Mouse (Mus musculus) midbrain, embryonic 15.5 days (tissue): ENCODE data around the gene Gan. TPM values are rescaled to one million over a fixed set of nuclear protein-coding genes. Genes with fewer than 3 reads are reported as not detected.
A peak's percentile ranks its signal among the peaks of the same experiment; 100 is the strongest.

Experiments
- ATAC-seq: fragments of 200-750 bp; cut with Nextera tagmentation; replicated peaks from 2 replicates; pipeline ENCODE4 v1.8.0; 2017; ENCODE audit warnings: moderate TSS enrichment
- H3K27ac ChIP-seq: fragments of 300-500 bp; sonication (generic); 2 replicates; pipeline ENCODE4 v1.5.1; 2015; ENCODE audit warnings: mild to moderate bottlenecking, inconsistent platforms
- H3K27me3 ChIP-seq: fragments of 300-500 bp; sonication (generic); replicated peaks from 2 replicates; pipeline ENCODE4 v1.6.1; 2015; ENCODE audit warnings: inconsistent platforms
- H3K36me3 ChIP-seq: fragments of 300-500 bp; sonication (generic); replicated peaks from 2 replicates; pipeline ENCODE4 v1.6.1; 2015; ENCODE audit warnings: inconsistent platforms
- H3K4me1 ChIP-seq: fragments of 300-500 bp; sonication (generic); 2 replicates; pipeline ENCODE4 v1.6.1; 2015; ENCODE audit warnings: inconsistent platforms
- H3K4me2 ChIP-seq: fragments of 300-500 bp; sonication (generic); 2 replicates; pipeline ENCODE4 v1.6.1; 2015; ENCODE audit warnings: inconsistent platforms, mild to moderate bottlenecking, moderate library complexity
- H3K4me3 ChIP-seq: fragments of 300-500 bp; sonication (generic); 2 replicates; pipeline ENCODE4 v1.5.1; 2015; ENCODE audit warnings: mild to moderate bottlenecking, inconsistent platforms
- H3K9ac ChIP-seq: fragments of 300-500 bp; sonication (generic); 2 replicates; pipeline ENCODE4 v1.6.1; 2015; ENCODE audit warnings: mild to moderate bottlenecking, inconsistent platforms
- H3K9me3 ChIP-seq: fragments of 300-500 bp; sonication (generic); 2 replicates; pipeline ENCODE4 v1.6.1; 2016; ENCODE audit warnings: inconsistent platforms
- WGBS: fragments of 180-500 bp; shearing (Covaris S2); methylation state at CpG from one replicate; pipeline ENCODE4 v1.1.7; 2015; ENCODE audit warnings: mixed read lengths; 5-methylcytosine and 5-hydroxymethylcytosine counted together
- polyA plus RNA-seq: library from polyadenylated mRNA; unstranded; fragments of >200 nt; fragmentation: Nextera tagmentation; extraction: Ambion mirVana; gene quantifications from 2 replicates; pipeline ENCODE4 v1.2.1, GENCODE M21; 2015

Gan gene
- polyA plus RNA-seq, 1 experiment from 2014 or later: 3.9 TPM

DNA sequence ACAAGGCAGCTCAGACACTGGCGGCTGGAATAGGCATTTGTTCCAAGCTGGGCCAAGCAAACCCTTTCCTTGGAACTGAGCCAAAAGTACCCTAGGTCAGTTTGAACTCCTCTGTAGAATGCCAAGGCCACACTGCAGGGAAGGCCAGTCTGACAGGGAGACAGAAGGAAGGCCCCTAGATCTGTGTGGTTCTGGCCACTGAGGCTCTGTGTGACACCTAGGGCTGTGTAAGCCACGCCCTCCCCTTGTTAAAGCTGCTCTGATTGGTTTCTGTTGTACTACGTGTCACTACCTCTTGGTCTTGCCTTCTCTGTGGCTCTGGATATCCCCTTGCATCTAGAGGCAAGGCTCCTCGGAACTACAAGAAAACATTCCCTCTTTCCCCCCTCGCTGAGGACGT is 86.7 kb downstream of the Gan start:
- Histone ChIP-seq H3K27me3 (no peaks in the 10 kb centered on the region), H3K36me3 (no peaks in the 10 kb centered on the region), H3K4me3 (no peak overlapping the region), H3K4me2 (no peak overlapping the region), H3K27ac (no peak overlapping the region), H3K9ac (no peak overlapping the region), H3K9me3 (no peaks in the 10 kb centered on the region), H3K4me1 (no peaks in the 10 kb centered on the region)
- 57% methylated on average over 6 of the region's 6 CpGs for WGBS
- ATAC-seq: no peak

DNA sequence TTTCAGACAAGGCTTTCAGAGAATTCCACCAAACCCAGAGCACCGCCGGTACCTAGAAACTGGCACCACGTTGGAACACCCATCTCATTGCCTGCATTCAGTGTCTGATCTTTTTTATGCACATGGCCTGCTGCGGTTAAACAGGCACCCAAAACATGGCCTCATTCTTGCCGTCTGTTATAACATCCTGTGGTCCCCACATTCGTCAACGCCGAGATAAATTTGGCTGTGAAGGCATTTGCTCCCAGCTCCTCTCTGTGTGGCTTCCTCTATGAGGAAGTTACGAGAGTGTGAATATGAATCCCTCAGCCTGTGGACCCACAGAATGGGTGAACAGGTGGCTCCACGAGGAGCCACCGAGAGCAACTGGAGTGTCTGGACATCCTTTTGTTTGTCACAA is 90.4 kb downstream of the Gan start:
- Histone ChIP-seq H3K27ac (no peak overlapping the region), H3K4me1 (no peaks in the 10 kb centered on the region), H3K27me3 (no peaks in the 10 kb centered on the region), H3K36me3 (no peaks in the 10 kb centered on the region), H3K9ac (no peak overlapping the region), H3K4me2 (no peak overlapping the region), H3K9me3 (no peaks in the 10 kb centered on the region), H3K4me3 (no peak overlapping the region)
- no peak for ATAC-seq
- WGBS: 88% methylated on average over 11 of the region's 11 CpGs

DNA sequence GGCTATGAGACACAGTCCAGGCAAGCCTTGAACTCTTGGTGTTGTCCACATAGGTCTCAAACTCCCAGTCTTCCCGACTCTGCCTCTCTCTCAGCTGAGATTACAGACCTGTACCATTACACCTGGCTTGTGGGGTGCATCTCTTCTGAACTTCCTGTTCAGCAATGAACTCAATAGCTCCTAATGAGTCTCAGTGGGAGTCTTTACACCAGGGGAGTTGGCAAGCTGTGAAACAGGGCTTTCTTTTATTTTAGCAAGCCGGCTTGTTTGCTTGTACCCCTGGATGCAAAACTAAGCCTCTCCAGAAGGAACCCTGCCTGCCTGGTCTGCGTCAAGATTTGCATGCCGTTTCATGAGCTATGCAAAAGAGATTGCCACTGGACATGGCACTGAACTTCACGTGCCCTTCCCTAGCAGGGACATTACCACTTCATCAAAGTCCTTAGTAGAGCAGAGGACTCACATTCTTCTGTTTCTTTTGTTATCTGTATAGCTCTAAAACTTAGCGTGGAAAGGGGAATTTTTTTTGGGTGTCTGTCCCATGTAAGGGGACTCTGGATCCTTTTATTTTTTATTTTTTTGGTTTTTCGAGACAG is 93.2 kb downstream of the Gan start:
- H3K9me3 ChIP-seq: no peaks in the 10 kb centered on the region
- no peaks in the 10 kb centered on the region for H3K36me3 ChIP-seq
- H3K27ac ChIP-seq: no peak overlapping the region
- ATAC-seq: no peak
- no peak overlapping the region for H3K4me2 ChIP-seq
- H3K27me3 ChIP-seq: no peaks in the 10 kb centered on the region
- 41% methylated on average over 7 of the region's 7 CpGs for WGBS
- H3K4me3 ChIP-seq: no peak overlapping the region
- H3K9ac ChIP-seq: no peak overlapping the region
- H3K4me1 ChIP-seq: no peaks in the 10 kb centered on the region

DNA sequence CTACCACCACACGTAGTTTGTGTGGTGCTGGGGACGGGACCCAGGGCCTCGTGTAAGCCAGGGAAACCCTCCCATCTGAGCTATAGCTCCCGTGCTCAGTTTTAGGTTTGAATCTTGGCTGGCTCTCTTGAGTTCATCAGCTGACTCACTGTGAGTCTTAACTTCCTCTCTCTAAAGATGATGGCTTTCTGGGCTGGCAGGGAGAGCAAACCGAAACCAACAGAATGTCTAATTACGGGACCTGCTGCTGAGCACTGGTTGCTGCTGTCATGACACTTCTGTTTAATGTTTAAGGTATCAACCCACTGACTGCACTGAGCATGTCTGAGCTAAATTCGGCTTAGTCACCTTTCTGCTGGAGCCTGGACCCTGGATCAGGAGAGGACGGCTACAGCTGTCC is 94.7 kb downstream of the Gan start:
- no peak for ATAC-seq
- no peak overlapping the region for H3K9ac ChIP-seq
- WGBS: 93% methylated on average over 8 of the region's 8 CpGs
- no peaks in the 10 kb centered on the region for H3K36me3 ChIP-seq
- no peak overlapping the region for H3K4me3 ChIP-seq
- no peak overlapping the region for H3K27ac ChIP-seq
- H3K4me1 ChIP-seq: no peaks in the 10 kb centered on the region
- no peaks in the 10 kb centered on the region for H3K27me3 ChIP-seq
- no peaks in the 10 kb centered on the region for H3K9me3 ChIP-seq
- no peak overlapping the region for H3K4me2 ChIP-seq

DNA sequence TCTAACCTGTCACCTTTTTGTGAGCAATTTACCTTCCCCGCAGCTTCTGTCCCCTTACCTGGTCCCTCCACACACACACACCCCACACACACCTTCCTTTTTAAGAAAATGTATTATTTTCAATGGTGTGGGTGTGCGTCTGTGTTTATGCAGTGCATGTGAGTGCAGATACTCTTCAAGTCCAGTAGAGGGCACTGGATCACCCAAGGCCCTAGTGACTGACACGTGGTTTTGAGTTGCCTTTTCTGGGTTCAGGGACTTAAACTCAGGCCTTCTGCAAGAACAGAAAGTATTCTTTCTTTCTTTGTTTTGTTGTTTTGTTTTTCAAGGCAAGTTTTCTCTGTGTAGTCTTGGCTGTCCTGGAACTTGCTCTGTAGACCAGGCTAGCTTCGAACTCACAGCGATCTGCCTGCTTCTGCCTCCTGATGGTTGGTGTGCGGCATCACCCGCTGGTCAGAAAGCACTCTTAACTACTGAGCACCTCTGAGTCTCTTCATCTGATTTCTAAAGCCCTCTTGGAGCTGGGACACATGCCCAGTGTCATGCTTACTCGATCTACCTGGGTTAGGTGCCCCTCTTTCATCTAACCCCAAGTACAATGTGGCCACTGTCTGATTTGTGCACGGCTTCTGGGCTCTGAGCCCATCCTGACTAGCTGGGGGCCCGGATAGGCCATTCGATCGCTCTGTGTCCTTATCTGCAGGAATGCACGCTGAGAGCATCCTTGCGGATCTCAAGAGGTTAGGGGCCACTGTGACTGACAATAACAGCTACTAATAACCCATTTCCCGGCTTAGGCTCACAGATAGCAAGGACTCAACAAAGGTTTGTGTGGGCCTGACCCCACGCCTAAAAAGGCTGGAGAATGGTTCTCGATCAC is 95.7 kb downstream of the Gan start:
- Histone ChIP-seq H3K4me3 (no peak overlapping the region), H3K36me3 (no peaks in the 10 kb centered on the region), H3K4me1 (peaks cover 3% of the 10 kb centered on the region), H3K27me3 (no peaks in the 10 kb centered on the region), H3K9me3 (no peaks in the 10 kb centered on the region), H3K9ac (no peak overlapping the region), H3K27ac (no peak overlapping the region), H3K4me2 (no peak overlapping the region)
- WGBS: 92% methylated on average over 17 of the region's 17 CpGs
- ATAC-seq: no peak

DNA sequence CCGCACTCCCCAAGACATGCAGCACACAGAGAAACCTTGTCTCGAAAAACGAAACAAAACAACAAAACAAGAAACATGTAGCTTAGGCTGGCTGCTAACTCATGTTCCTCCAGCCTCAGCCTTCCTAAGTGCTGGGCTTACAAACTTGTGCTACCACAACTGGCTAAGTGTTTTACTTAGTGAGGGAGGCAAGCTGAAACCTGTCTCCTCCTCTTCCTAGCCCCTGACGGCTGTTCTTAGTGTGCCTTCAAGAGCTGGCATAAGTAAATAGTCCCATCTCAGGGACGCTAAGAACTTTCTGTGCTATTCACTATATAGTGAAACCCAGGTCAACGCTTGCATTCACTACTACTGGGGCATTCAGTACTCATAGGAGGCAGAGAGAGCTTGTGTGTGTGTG is 96.6 kb downstream of the Gan start:
- Histone ChIP-seq H3K9me3 (no peaks in the 10 kb centered on the region), H3K4me2 (no peak overlapping the region), H3K36me3 (no peaks in the 10 kb centered on the region), H3K9ac (no peak overlapping the region), H3K27ac (no peak overlapping the region), H3K27me3 (no peaks in the 10 kb centered on the region), H3K4me1 (peaks cover 12% of the 10 kb centered on the region), H3K4me3 (no peak overlapping the region)
- no peak for ATAC-seq
- 88% methylated on average over 6 of the region's 6 CpGs for WGBS

DNA sequence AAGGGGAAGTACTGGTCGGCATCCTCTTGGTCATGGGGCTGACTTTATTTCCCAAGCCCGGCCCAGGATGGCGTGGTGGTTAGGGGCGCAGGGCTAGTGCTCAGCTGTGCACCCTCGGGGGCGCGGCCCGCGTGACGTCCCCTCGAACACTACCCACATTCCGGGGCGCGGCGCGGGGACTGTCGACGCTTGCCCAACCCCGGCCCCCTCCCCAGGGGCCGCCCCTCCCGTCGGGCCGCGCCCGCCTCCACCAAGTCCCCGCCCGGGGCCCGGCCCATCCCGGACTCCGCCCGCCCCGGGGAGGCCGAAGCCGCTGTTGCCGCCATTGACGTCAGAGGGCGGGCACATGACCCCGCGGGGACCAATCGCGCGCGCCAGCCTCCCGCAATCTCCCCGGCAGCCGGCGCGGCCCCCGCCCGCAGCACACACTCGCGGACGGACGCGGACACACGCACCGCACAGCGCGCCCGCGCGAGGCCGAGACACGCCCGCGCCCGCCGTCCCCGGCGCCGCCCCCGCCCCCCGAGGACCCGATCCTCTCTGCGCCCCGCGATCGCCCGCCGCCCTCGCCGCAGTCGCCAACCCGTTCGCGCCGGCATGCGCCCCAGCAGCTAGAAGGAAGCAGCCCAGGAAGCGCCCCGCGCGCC is 98.5 kb downstream of the Gan start:
- Histone ChIP-seq H3K9ac (peak overlapping the region; percentile 99), H3K27me3 (no peaks in the 10 kb centered on the region), H3K36me3 (no peaks in the 10 kb centered on the region), H3K4me3 (peak overlapping the region; percentile 100), H3K9me3 (no peaks in the 10 kb centered on the region), H3K4me1 (peaks cover 29% of the 10 kb centered on the region), H3K4me2 (peak overlapping the region; percentile 87), H3K27ac (peak overlapping the region; percentile 92)
- under 1% methylated on average over 53 of the region's 92 CpGs for WGBS
- ATAC-seq: peak; percentile 86

DNA sequence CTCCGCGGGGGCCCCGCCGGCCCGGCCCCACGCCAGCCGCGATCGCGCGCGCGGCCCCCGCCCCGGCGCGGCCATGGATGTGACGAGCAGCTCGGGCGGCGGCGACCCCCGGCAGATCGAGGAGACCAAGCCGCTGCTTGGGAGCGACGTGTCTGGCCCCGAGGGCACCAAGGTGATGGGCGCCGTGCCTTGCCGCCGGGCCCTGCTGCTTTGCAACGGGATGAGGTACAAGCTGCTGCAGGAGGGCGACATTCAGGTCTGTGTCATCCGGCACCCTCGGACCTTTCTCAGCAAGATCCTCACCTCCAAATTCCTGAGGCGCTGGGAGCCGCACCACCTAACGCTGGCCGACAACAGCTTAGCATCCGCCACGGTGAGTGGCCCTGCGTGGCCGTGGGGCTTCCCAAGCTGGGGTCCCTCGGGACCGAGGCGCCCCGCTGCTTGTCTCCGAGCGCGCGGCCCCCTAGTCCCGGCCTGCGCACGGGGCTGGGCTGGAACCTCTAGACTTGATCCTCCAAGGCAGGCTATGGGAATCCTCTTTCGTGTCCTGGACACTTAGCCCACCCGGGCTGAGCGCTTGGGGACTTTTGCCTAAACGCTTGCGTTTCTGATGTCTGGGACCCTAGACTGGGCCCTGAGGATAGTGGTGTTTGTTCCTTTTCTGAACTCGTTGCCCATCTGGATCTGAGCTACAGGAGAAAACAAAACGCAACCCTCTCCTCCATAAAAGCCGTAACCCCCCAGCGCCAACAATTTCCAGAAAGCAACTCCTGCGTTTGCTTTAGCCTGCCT is 99.3 kb downstream of the Gan start, which contains the start of gene Cmip:
Cmip (plus strand) TSS at position 36 of the 792 bp plus-strand sequence.
- peaks cover 37% of the 10 kb centered on the region for H3K4me1 ChIP-seq
- H3K4me3 ChIP-seq: peak within 1 kb of the TSS; percentile 100
- H3K9me3 ChIP-seq: no peaks in the 10 kb centered on the region
- peak; percentile 34 for ATAC-seq
- H3K36me3 ChIP-seq: no peaks in the 10 kb centered on the region
- H3K27me3 ChIP-seq: no peaks in the 10 kb centered on the region
- peak within 1 kb of the TSS; percentile 99 for H3K9ac ChIP-seq
- H3K27ac ChIP-seq: peak within 1 kb of the TSS; percentile 92
- WGBS: under 1% methylated on average over 60 of the region's 65 CpGs
- peak within 1 kb of the TSS; percentile 87 for H3K4me2 ChIP-seq

DNA sequence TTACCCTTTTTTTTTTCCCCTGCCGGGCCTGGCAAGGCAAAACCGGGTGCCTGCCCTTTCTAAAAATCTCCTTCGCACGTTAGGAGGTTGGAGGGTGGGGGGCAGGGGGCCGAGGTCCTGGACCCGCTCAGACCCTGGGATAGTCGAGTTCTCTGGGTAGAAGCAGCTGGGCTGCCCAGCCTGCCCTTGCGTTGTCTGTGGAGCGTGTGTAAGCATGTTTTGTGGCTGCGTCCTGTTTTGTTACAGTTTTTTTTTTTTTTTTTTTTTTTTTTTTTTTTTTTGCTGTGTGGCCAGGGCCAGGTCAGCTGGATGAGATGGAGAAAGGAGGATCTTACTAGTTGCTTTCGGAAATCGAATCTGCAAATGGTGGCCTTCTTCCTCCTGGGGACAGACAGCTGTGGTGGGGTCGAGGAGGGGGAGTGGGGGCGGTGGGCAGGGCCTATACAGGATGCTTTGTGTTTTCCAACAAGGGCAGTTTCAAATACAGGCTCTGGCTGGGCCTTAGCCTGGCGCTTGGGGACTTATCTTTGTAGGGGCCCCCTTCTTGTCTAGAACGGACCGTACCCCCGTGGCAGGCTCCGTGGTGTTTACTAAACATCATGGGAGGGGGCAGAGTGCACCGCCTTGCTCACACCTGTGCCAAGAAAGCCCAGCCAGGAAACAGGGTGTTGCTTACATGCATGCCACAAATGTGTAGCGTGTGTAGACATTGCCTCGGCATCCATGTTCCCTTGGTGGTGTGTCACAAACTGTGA is 100.1 kb downstream of the Gan start:
- no peak for ATAC-seq
- H3K4me2 ChIP-seq: peak overlapping the region; percentile 87
- peak overlapping the region; percentile 92 for H3K27ac ChIP-seq
- no peaks in the 10 kb centered on the region for H3K36me3 ChIP-seq
- H3K4me1 ChIP-seq: peaks cover 45% of the 10 kb centered on the region
- no peaks in the 10 kb centered on the region for H3K27me3 ChIP-seq
- under 1% methylated on average over 22 of the region's 22 CpGs for WGBS
- no peaks in the 10 kb centered on the region for H3K9me3 ChIP-seq
- peak overlapping the region; percentile 100 for H3K4me3 ChIP-seq
- peak overlapping the region; percentile 99 for H3K9ac ChIP-seq

DNA sequence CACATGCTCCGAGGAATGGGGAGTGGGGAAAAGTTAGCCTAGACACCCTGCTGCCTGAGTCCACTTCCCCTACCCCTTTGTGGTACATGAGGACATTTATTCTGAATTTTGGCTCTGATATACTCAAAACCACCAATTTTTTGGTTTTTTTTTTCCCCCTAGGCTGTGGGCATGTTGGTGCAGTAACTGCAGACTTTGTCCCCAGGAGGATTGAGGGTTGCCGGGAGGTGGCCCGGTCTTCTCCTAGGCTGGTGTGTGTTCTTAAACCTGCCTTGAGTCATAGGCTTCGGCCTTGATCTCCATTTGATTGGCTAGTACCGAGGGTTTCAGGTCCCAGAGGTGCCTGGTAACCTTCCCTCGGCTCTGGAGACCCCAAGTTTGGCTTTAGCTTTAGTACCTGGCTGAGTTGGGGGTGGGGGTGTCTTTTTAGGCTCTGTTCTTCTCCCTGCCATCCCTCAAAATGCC is 100.7 kb downstream of the Gan start:
- peak overlapping the region; percentile 87 for H3K4me2 ChIP-seq
- no peaks in the 10 kb centered on the region for H3K36me3 ChIP-seq
- peak overlapping the region; percentile 99 for H3K9ac ChIP-seq
- no peaks in the 10 kb centered on the region for H3K27me3 ChIP-seq
- ATAC-seq: no peak
- peak overlapping the region; percentile 92 for H3K27ac ChIP-seq
- 30% methylated on average over 6 of the region's 6 CpGs for WGBS
- H3K4me3 ChIP-seq: peak overlapping the region; percentile 100
- H3K4me1 ChIP-seq: peaks cover 51% of the 10 kb centered on the region
- no peaks in the 10 kb centered on the region for H3K9me3 ChIP-seq

DNA sequence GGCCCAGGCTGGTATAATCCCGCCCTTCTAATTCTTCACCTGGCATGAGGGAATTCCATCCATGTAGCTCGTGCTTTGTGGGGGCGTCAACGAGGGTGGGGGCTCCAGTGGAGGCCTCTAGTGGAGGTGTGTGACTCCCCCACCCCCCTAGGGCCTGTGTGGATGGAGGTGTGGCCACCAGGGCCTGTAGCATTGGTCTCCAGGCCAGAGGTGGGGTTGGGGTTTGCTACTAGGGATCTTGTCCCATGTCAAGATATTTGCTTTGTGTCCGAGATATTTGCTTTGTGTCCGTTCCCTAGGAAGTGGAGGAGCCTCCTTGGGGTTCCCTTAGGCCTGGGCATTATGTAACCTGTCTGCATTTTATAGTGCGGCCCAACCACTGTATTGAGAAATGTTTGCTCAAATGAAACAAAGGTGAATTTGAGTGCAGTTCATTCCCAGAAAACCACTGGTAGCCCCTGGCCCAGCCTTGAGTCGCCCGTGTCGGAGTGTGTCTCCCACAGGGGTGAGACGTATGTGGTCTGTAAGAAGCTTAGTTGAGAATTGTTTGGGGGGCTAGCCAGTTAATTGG is 101.6 kb downstream of the Gan start:
- Histone ChIP-seq H3K9ac (peak overlapping the region; percentile 99), H3K27ac (peak overlapping the region; percentile 92), H3K4me3 (peak overlapping the region; percentile 100), H3K27me3 (no peaks in the 10 kb centered on the region), H3K36me3 (no peaks in the 10 kb centered on the region), H3K9me3 (no peaks in the 10 kb centered on the region), H3K4me2 (peak overlapping the region; percentile 87), H3K4me1 (peaks cover 52% of the 10 kb centered on the region)
- WGBS: 47% methylated on average over 11 of the region's 11 CpGs
- no peak for ATAC-seq
